Mouse (Mus musculus) CH12.LX (cell line): Measurements from ENCODE around the gene Trappc10.

Source experiments
- CTCF ChIP-seq, 2 experiments: IDR thresholded peaks in 1 of 2; conservative IDR thresholded peaks in 1 of 2; 2 replicates each; pipeline ENCODE4 v1.5.1; 2011 to 2012; ENCODE audit warnings: low read depth in 2 of 2, low read length in 2 of 2, improper control_type of control experiment in 1 of 2, inconsistent platforms in 1 of 2, mild to moderate bottlenecking in 1 of 2, moderate library complexity in 1 of 2
- EP300 ChIP-seq: IDR thresholded peaks from 2 replicates; pipeline ENCODE4 v1.6.1; 2011; ENCODE audit warnings: low read length, improper control_type of control experiment
- HCFC1 ChIP-seq: IDR thresholded peaks from 2 replicates; pipeline ENCODE4 v1.6.1; 2012; ENCODE audit warnings: low read depth, mild to moderate bottlenecking, inconsistent platforms, low read length, improper control_type of control experiment
- IRF4 ChIP-seq: IDR thresholded peaks from 2 replicates; pipeline ENCODE4 v1.6.1; 2014; ENCODE audit warnings: low read depth, mild to moderate bottlenecking, inconsistent platforms, low read length, improper control_type of control experiment
- POLR2A ChIP-seq: IDR thresholded peaks from 2 replicates; pipeline ENCODE4 v1.6.1; 2011; ENCODE audit warnings: low read depth, mild to moderate bottlenecking, improper control_type of control experiment, low read length
- POLR2AphosphoS2 ChIP-seq: IDR thresholded peaks from 2 replicates; pipeline ENCODE4 v1.6.1; 2011; ENCODE audit warnings: low read depth, low read length, improper control_type of control experiment
- RAD21 ChIP-seq: IDR thresholded peaks from 2 replicates; pipeline ENCODE4 v1.6.1; 2011; ENCODE audit warnings: low read depth, mild to moderate bottlenecking, low read length, improper control_type of control experiment, moderate library complexity
- SIN3A ChIP-seq: IDR thresholded peaks from 2 replicates; pipeline ENCODE4 v1.6.1; 2012; ENCODE audit warnings: low read length, improper control_type of control experiment, inconsistent platforms
- TCF12 ChIP-seq: IDR thresholded peaks from 2 replicates; pipeline ENCODE4 v1.6.1; 2014; ENCODE audit warnings: low read depth, mild to moderate bottlenecking, inconsistent platforms, low read length, improper control_type of control experiment
- USF2 ChIP-seq: conservative IDR thresholded peaks from 2 replicates; pipeline ENCODE4 v1.6.1; 2011; ENCODE audit warnings: low read depth, low read length, improper control_type of control experiment

GRCm38 (mm10) chr10:78137191-78137590, 107.2 kb downstream of the Trappc10 start:
- TF ChIP-seq USF2 (no peak), CTCF (conservative IDR thresholded peaks at IDR 0.05 in 1 of 2, IDR thresholded peaks at IDR 0.05 in 1 of 2; ENCODE audit: low read depth in 2 of 2, low read length in 2 of 2) (no peak), RAD21 (no peak), HCFC1 (no peak), EP300 (no peak), POLR2AphosphoS2 (no peak), IRF4 (no peak), POLR2A (no peak), TCF12 (no peak), SIN3A (no peak)
